Mouse (Mus musculus) heart, embryonic 12.5 days (tissue): ENCODE measurements at regions not wholly inside any gene's neighbourhood (a gene's known extent, or its start where the extent isn't known, plus 50 kb on each side); places are given as distances from the start of the nearest gene placed in this dataset.

Source experiments
- ATAC-seq: fragments of 200-750 bp; cut with Nextera tagmentation; 2 replicates; pipeline ENCODE4 v1.8.0; 2017; ENCODE audit warnings: moderate TSS enrichment, moderate library complexity; ENCODE audit not compliant: insufficient number of reproducible peaks, low FRiP score
- H3K27ac ChIP-seq: fragments of 300-500 bp; sonication (generic); 2 replicates; pipeline ENCODE4 v1.5.1; 2016; ENCODE audit warnings: mild to moderate bottlenecking, moderate library complexity; ENCODE audit not compliant: poor library complexity, severe bottlenecking
- H3K27me3 ChIP-seq: fragments of 300-500 bp; sonication (generic); replicated peaks from 2 replicates; pipeline ENCODE4 v1.6.1; 2016; ENCODE audit warnings: mild to moderate bottlenecking, moderate library complexity
- H3K36me3 ChIP-seq: fragments of 300-500 bp; sonication (generic); 2 replicates; pipeline ENCODE4 v1.6.1; 2016; ENCODE audit warnings: mild to moderate bottlenecking, moderate library complexity
- H3K4me1 ChIP-seq: fragments of 300-500 bp; sonication (generic); replicated peaks from 2 replicates; pipeline ENCODE4 v1.6.1; 2016; ENCODE audit warnings: mild to moderate bottlenecking
- H3K4me2 ChIP-seq: fragments of 300-500 bp; sonication (generic); 2 replicates; pipeline ENCODE4 v1.6.1; 2016; ENCODE audit warnings: mild to moderate bottlenecking, moderate library complexity
- H3K4me3 ChIP-seq: fragments of 300-500 bp; sonication (generic); 2 replicates; pipeline ENCODE4 v1.5.1; 2016; ENCODE audit warnings: mild to moderate bottlenecking
- H3K9ac ChIP-seq: fragments of 300-500 bp; sonication (generic); 2 replicates; pipeline ENCODE4 v1.6.1; 2016; ENCODE audit warnings: mild to moderate bottlenecking, moderate library complexity
- H3K9me3 ChIP-seq: fragments of 300-500 bp; sonication (generic); replicated peaks from 2 replicates; pipeline ENCODE4 v1.6.1; 2016; ENCODE audit warnings: mild to moderate bottlenecking, moderate library complexity
- WGBS: fragments of 180-500 bp; shearing (Covaris S2); methylation state at CpG from one replicate; pipeline ENCODE4 v1.1.7; 2016; 5-methylcytosine and 5-hydroxymethylcytosine counted together

- 43% methylated on average over 7 of the region's 7 CpGs for WGBS
- peak; percentile 58; the same call in 1 of the 2 replicates for ATAC-seq
- 0 out of 2 replicates have a peak, but pooled peaks cover 6% of the 10 kb centered on the region for H3K27me3 ChIP-seq
Measured at GRCm38 (mm10) chr5:111863922-111864321, 130.2 kb downstream of the Gm26897 start.

GRCm38 (mm10) chr5:111864606-111865005 lies 130.9 kb downstream of the Gm26897 start:
- Histone ChIP-seq H3K9ac (no peak overlapping the region), H3K9me3 (peaks cover 11% of the 10 kb centered on the region), H3K4me3 (no peak overlapping the region), H3K27me3 (0 out of 2 replicates have a peak, but pooled peaks cover 6% of the 10 kb centered on the region), H3K4me2 (no peak overlapping the region), H3K4me1 (peaks cover 8% of the 10 kb centered on the region; the same call in 1 of the 2 replicates), H3K27ac (no peak overlapping the region), H3K36me3 (no peaks in the 10 kb centered on the region)
- no peak for ATAC-seq
- 73% methylated on average over 13 of the region's 13 CpGs for WGBS

More at GRCm38 (mm10) chr5:111863922-111864321, 130.2 kb downstream of the Gm26897 start:
- Histone ChIP-seq H3K9ac (no peak overlapping the region), H3K4me3 (no peak overlapping the region), H3K9me3 (peaks cover 11% of the 10 kb centered on the region), H3K36me3 (no peaks in the 10 kb centered on the region), H3K27ac (0 out of 2 replicates have a peak overlapping the region, but pooled peaks have one; percentile 4), H3K4me2 (no peak overlapping the region), H3K4me1 (peaks cover 8% of the 10 kb centered on the region; the same call in 1 of the 2 replicates)

- no peak overlapping the region for H3K4me3 ChIP-seq
- 82% methylated on average over 12 of the region's 12 CpGs for WGBS
- H3K9ac ChIP-seq: no peak overlapping the region
- 0 out of 2 replicates have a peak, but pooled peaks cover 6% of the 10 kb centered on the region for H3K27me3 ChIP-seq
- no peak overlapping the region for H3K4me2 ChIP-seq
- H3K36me3 ChIP-seq: 0 out of 2 replicates have a peak, but pooled peaks cover 3% of the 10 kb centered on the region
- H3K9me3 ChIP-seq: peaks cover 36% of the 10 kb centered on the region
- 0 out of 2 replicates have a peak, but pooled peaks cover 3% of the 10 kb centered on the region for H3K4me1 ChIP-seq
- ATAC-seq: no peak
- H3K27ac ChIP-seq: no peak overlapping the region
Measured at GRCm38 (mm10) chr5:111869011-111869410, 135.3 kb downstream of the Gm26897 start.

GRCm38 (mm10) chr5:111877165-111877793 lies 143.6 kb downstream of the Gm26897 start:
- H3K9me3 ChIP-seq: peaks cover 29% of the 10 kb centered on the region
- H3K4me2 ChIP-seq: peak overlapping the region; percentile 15; the same call in 1 of the 2 replicates
- 2% methylated on average over 8 of the region's 8 CpGs for WGBS
- ATAC-seq: 0 out of 2 replicates have a peak, but pooled peaks have one; percentile 36
- no peaks in the 10 kb centered on the region for H3K36me3 ChIP-seq
- peaks cover 23% of the 10 kb centered on the region for H3K4me1 ChIP-seq
- peak overlapping the region; percentile 10; the same call in 1 of the 2 replicates for H3K27ac ChIP-seq
- H3K27me3 ChIP-seq: no peaks in the 10 kb centered on the region; the same call in 1 of the 2 replicates
- H3K4me3 ChIP-seq: no peak overlapping the region
- no peak overlapping the region for H3K9ac ChIP-seq

- Histone ChIP-seq H3K9ac (no peak overlapping the region), H3K4me2 (no peak overlapping the region), H3K4me1 (peaks cover 23% of the 10 kb centered on the region), H3K27ac (no peak overlapping the region), H3K27me3 (no peaks in the 10 kb centered on the region; the same call in 1 of the 2 replicates), H3K4me3 (no peak overlapping the region), H3K9me3 (peaks cover 12% of the 10 kb centered on the region), H3K36me3 (no peaks in the 10 kb centered on the region)
- no peak for ATAC-seq
Measured at GRCm38 (mm10) chr5:111879044-111879443, 145.3 kb downstream of the Gm26897 start.

GRCm38 (mm10) chr5:111880268-111880667 lies 146.5 kb downstream of the Gm26897 start:
- no peak overlapping the region for H3K4me2 ChIP-seq
- peaks cover 23% of the 10 kb centered on the region for H3K4me1 ChIP-seq
- H3K27me3 ChIP-seq: peaks cover 7% of the 10 kb centered on the region; the same call in 1 of the 2 replicates
- no peak overlapping the region for H3K4me3 ChIP-seq
- 0 out of 2 replicates have a peak, but pooled peaks cover 4% of the 10 kb centered on the region for H3K9me3 ChIP-seq
- no peaks in the 10 kb centered on the region for H3K36me3 ChIP-seq
- ATAC-seq: no peak
- WGBS: 57% methylated on average over 2 of the region's 2 CpGs
- H3K27ac ChIP-seq: no peak overlapping the region
- H3K9ac ChIP-seq: no peak overlapping the region

GRCm38 (mm10) chr5:111881517-111881916 lies 147.8 kb downstream of the Gm26897 start:
- Histone ChIP-seq H3K4me3 (no peak overlapping the region), H3K9me3 (no peaks in the 10 kb centered on the region), H3K27me3 (peaks cover 14% of the 10 kb centered on the region; the same call in 1 of the 2 replicates), H3K9ac (no peak overlapping the region), H3K4me2 (no peak overlapping the region), H3K4me1 (peaks cover 22% of the 10 kb centered on the region), H3K27ac (no peak overlapping the region), H3K36me3 (no peaks in the 10 kb centered on the region)
- ATAC-seq: no peak
- 44% methylated on average over 5 of the region's 5 CpGs for WGBS

GRCm38 (mm10) chr5:111887281-111887680 lies 153.6 kb downstream of the Gm26897 start:
- Histone ChIP-seq H3K9me3 (no peaks in the 10 kb centered on the region), H3K4me3 (no peak overlapping the region), H3K27ac (no peak overlapping the region), H3K27me3 (peaks cover 26% of the 10 kb centered on the region), H3K36me3 (no peaks in the 10 kb centered on the region), H3K4me1 (peaks cover 20% of the 10 kb centered on the region), H3K9ac (no peak overlapping the region), H3K4me2 (no peak overlapping the region)
- ATAC-seq: no peak
- 49% methylated on average over 4 of the region's 4 CpGs for WGBS

GRCm38 (mm10) chr5:111890800-111891199 lies 157.1 kb downstream of the Gm26897 start:
- peaks cover 27% of the 10 kb centered on the region for H3K27me3 ChIP-seq
- peaks cover 34% of the 10 kb centered on the region for H3K4me1 ChIP-seq
- peak; percentile 18; the same call in 1 of the 2 replicates for ATAC-seq
- no peak overlapping the region for H3K4me3 ChIP-seq
- no peaks in the 10 kb centered on the region for H3K9me3 ChIP-seq
- peak overlapping the region; percentile 53; the same call in 1 of the 2 replicates for H3K27ac ChIP-seq
- H3K9ac ChIP-seq: no peak overlapping the region
- no peaks in the 10 kb centered on the region for H3K36me3 ChIP-seq
- WGBS: 46% methylated on average over 7 of the region's 7 CpGs
- no peak overlapping the region for H3K4me2 ChIP-seq

- Histone ChIP-seq H3K36me3 (no peaks in the 10 kb centered on the region), H3K4me2 (no peak overlapping the region), H3K27me3 (peaks cover 27% of the 10 kb centered on the region), H3K4me3 (no peak overlapping the region), H3K9ac (no peak overlapping the region), H3K9me3 (no peaks in the 10 kb centered on the region), H3K27ac (peak overlapping the region; percentile 53), H3K4me1 (peaks cover 31% of the 10 kb centered on the region)
- 53% methylated on average over 8 of the region's 8 CpGs for WGBS
- no peak for ATAC-seq
Measured at GRCm38 (mm10) chr5:111891261-111891693, 157.6 kb downstream of the Gm26897 start.

GRCm38 (mm10) chr5:111892956-111893355 lies 159.2 kb downstream of the Gm26897 start:
- peaks cover 21% of the 10 kb centered on the region for H3K27me3 ChIP-seq
- ATAC-seq: no peak
- no peaks in the 10 kb centered on the region for H3K36me3 ChIP-seq
- no peak overlapping the region for H3K4me2 ChIP-seq
- H3K4me1 ChIP-seq: peaks cover 31% of the 10 kb centered on the region
- H3K4me3 ChIP-seq: no peak overlapping the region
- H3K9me3 ChIP-seq: no peaks in the 10 kb centered on the region
- WGBS: 57% methylated on average over 3 of the region's 3 CpGs
- no peak overlapping the region for H3K9ac ChIP-seq
- H3K27ac ChIP-seq: no peak overlapping the region
